Mouse (Mus musculus) layer of hippocampus, adult 18-20 months (tissue): ENCODE data around the gene Vmn1r35. TPM values are rescaled to one million over a fixed set of nuclear protein-coding genes. Genes with fewer than 3 reads are reported as not detected.
"Not testable (repeated sequence)": the region's sequence is repeated elsewhere in the genome, so short reads cannot be mapped to it uniquely, and the experiment has no call there.

Experiments
- DNase-seq, 2 experiments: peaks; one replicate each; pipeline ENCODE4 v3.0.0; 2022; ENCODE audit warnings: low spot score in 2 of 2
- long read RNA-seq: library from polyadenylated mRNA; stranded (forward); transcript quantifications from one replicate; pipeline ENCODE4 v2.0.0, GENCODE M21; 2021
- total RNA-seq, 2 experiments: library from RNA; stranded (reverse); gene quantifications; 2 replicates each; pipeline ENCODE4 v1.2.3; 2021

Gene Vmn1r35
- not detected for total RNA-seq
- long read RNA-seq, result 0 reads

- DNase-seq, result no peak
Observed at GRCm38 (mm10) chr6:66685806-66686205, at the start of gene Vmn1r35. Vmn1r35 (minus strand) TSS chr6:66685906.

DNA sequence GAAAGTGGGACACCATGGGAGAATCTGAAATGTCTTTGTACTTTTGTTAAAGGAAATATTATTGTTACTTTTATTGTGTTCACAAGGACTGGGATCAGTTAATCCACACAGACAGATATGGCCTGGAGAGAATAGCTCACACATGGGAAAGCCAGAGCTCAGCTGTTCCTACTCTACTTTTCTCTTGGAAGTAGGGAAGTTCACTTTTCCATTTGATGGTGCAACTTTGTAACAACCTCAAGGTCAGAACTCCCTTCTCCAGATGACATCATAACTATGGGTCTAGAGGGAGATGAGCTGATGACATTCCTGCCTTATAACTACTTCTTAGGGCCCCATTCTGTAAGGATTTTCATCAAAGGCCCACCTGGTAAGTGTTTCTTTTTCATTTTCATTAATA is 43.4 kb upstream of the Vmn1r35 start, which contains the start of gene Vmn1r37:
Vmn1r37 (plus strand) TSS at position 301 of the 400 bp plus-strand sequence.
- not testable (repeated sequence) for DNase-seq

DNA sequence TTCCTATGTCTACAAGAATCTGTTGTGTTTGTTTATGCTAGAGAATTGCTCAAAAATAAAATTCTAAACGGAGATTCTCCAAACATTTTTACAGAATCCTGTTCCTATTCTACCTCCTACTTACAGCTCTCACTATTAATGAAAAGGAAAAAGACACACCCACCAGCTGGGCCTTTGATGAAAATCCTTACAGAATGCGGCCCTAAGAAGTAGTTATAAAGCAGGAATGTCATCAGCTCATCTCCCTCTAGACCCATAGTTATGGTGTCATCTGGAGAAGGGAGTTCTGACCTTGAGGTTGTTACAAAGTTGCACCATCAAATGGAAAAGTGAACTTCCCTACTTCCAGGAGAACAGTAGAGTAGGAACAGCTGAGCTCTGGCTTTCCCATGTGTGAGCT is 33.4 kb upstream of the Vmn1r35 start, which contains the start of gene Vmn1r36:
Vmn1r36 (minus strand) TSS at position 101 of the 400 bp plus-strand sequence.
- not testable (repeated sequence) for DNase-seq

- no peak for DNase-seq
Observed at GRCm38 (mm10) chr6:66713854-66714253, 28.1 kb upstream of the Vmn1r35 start.

GRCm38 (mm10) chr6:66708901-66709300 is 23.2 kb upstream of the Vmn1r35 start:
- DNase-seq, result no peak

DNA sequence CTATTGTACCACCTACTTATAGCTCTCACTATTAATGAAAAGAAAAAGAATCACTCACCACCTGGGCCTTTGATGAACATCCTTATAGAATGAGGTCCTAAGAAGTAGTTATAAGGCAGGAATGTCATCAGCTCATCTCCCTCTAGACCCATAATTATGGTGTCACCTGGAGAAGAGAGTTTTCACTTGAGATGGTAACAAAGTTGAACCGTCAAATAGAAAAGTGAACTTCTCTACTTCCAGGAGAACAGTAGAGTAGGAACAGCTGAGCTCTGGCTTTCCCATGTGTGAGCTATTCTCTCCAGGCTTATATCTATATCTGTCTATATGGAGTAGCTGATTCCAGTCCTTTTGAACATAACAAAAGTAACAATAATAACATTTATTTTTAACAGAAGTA is 41.9 kb downstream of the Vmn1r35 start, which contains the start of gene Vmn1r34:
Vmn1r34 (minus strand) TSS at position 101 of the 400 bp plus-strand sequence.
- DNase-seq, result no peak

Other genes starting within 250 kb of the Vmn1r35 start
- gene Mad2l1, start 150.5 kb downstream of the Vmn1r35 start, total RNA-seq, result 1 to 10 TPM; 5.0 to 5.2 TPM
- gene Vmn1r32, start 125.8 kb downstream of the Vmn1r35 start, total RNA-seq, result not detected
- gene Vmn1r33, start 67.6 kb downstream of the Vmn1r35 start, total RNA-seq, result not detected
- gene Vmn1r34, start 42.0 kb downstream of the Vmn1r35 start, total RNA-seq, result not detected
- gene Vmn1r36, start 33.3 kb upstream of the Vmn1r35 start, total RNA-seq, result not detected
- gene Vmn1r37, start 43.5 kb upstream of the Vmn1r35 start, total RNA-seq, result not detected
- not detected for gene Vmn1r38, start 96.7 kb upstream of the Vmn1r35 start, total RNA-seq
- not detected for gene Vmn1r39, start 124.7 kb upstream of the Vmn1r35 start, total RNA-seq
- gene Gng12, start 210.5 kb upstream of the Vmn1r35 start, total RNA-seq, result 10 to 100 TPM; 67.2 to 69.9 TPM